Mouse (Mus musculus) brain, embryonic 14.5 days (tissue): Measurements from ENCODE around the gene Cxcl12.

ENCODE experiments used
- CTCF ChIP-seq: fragments of 200-500 bp; IDR thresholded peaks from 2 replicates; pipeline ENCODE4 v1.5.1; 2012; ENCODE audit warnings: inconsistent platforms, mild to moderate bottlenecking, moderate library complexity, borderline replicate concordance; ENCODE audit not compliant: insufficient read depth, insufficient read length; ENCODE audit errors: extremely low read depth
- POLR2A ChIP-seq: fragments of 200-500 bp; IDR thresholded peaks from 2 replicates; pipeline ENCODE4 v1.6.1; 2012; ENCODE audit warnings: mild to moderate bottlenecking, inconsistent platforms, borderline replicate concordance; ENCODE audit not compliant: poor library complexity, insufficient read depth, insufficient read length, severe bottlenecking; ENCODE audit errors: extremely low read depth

DNA sequence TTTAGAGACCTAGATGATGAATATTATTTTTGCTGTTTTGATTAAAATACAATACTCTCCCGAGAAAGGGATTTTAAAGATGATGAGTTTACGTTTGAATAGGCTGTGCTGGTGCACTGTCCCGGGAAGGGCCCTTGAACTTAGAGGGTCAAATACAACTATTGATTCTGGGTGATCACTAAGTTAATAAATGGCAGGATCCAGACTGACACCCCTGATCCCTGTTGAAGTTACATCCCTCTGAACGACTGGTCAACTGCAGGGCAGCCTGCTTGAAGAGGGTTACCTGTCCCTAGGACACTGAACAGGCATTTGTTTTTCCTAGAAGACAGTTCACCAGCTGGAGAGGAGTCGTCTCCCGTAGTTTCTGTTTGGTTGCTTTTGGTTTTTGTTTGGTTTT lies 4.0 kb downstream of the Cxcl12 start:
- TF ChIP-seq CTCF (no peak), POLR2A (no peak)
